Mouse (Mus musculus): Measurements from ENCODE around the gene Rtkn2.

DNA sequence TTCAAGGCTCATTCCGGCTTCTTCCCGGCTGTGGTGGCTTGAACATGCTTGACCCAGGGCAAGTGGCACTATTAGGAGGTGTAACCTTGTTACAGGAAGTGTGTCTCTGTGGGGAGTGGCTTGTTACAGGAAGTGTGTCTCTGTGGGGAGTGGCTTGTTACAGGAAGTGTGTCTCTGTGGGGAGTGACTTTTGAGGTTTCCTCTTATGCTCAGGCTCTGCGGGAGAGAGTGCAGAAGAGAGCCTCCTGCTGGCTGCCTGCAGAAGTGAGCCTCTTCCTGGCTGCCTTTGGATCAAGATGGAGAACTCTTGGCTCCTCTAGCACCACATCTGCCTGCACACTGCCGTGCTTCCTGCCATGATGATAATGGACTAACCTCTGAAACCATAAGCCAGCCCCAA is 35.9 kb upstream of the Rtkn2 start:
- TF ChIP-seq CTCF (IDR thresholded peaks at IDR 0.05; ENCODE audit: control insufficient read depth, insufficient read depth, low read length): 0 out of 2 replicates have a peak, but pooled peaks have one; percentile 2
- TF ChIP-seq POLR2A (IDR thresholded peaks at IDR 0.05; ENCODE audit: borderline replicate concordance, control insufficient read depth, low read depth, low read length): no peak
